Mouse (Mus musculus) mesoderm, embryonic 11.5 days (tissue): ENCODE results near the gene Vmn2r100.

Experiments used
- DNase-seq: peaks from one replicate; pipeline ENCODE4 v3.0.0-alpha.2; 2012; ENCODE audit warnings: low read depth, low spot score

The Vmn2r100 gene

GRCm38 (mm10) chr17:19504432-19504831 is at the start of gene Vmn2r100:
Gene Vmn2r100 (plus strand): TSS chr17:19504732.
- no peak for DNase-seq

- no peak for DNase-seq
Measured at GRCm38 (mm10) chr17:19482866-19483265, 21.7 kb upstream of the Vmn2r100 start.

- no peak for DNase-seq
Measured at GRCm38 (mm10) chr17:19576927-19577326, 72.4 kb downstream of the Vmn2r100 start, which contains the start of gene Vmn2r101. Gene Vmn2r101 (plus strand): TSS chr17:19577227.
